Mouse (Mus musculus): Measurements from ENCODE around the gene Ak3. TPM values are rescaled to one million over a fixed set of nuclear protein-coding genes. Genes with fewer than 3 reads are reported as not detected.

Ak3 gene
- polyA plus RNA-seq, 1 experiment from 2014 or later = 101 TPM

GRCm38 (mm10) chr19:29039334-29039733, 8.4 kb downstream of the Ak3 start:
- Histone ChIP-seq H3K4me3 (replicated peaks) (no peak overlapping the region), H3K9ac (no peak overlapping the region)

GRCm38 (mm10) chr19:29037541-29037940, 10.2 kb downstream of the Ak3 start:
- Histone ChIP-seq H3K4me1 (replicated peaks) (no peaks in the 10 kb centered on the region), H3K27ac (no peak overlapping the region), H3K9me3 (no peaks in the 10 kb centered on the region), H3K4me2 (replicated peaks) (no peak overlapping the region), H3K27me3 (replicated peaks) (no peaks in the 10 kb centered on the region), H3K4me3 (replicated peaks) (no peak overlapping the region), H3K9ac (no peak overlapping the region), H3K36me3 (peaks cover 6% of the 10 kb centered on the region; the same call in 1 of the 2 replicates)
- ATAC-seq = no peak
- 91% methylated on average over 10 of the region's 10 CpGs for WGBS

More at GRCm38 (mm10) chr19:29039334-29039733, 8.4 kb downstream of the Ak3 start:
- no peak for ATAC-seq
- no peaks in the 10 kb centered on the region for H3K4me1 ChIP-seq (replicated peaks)
- H3K27me3 ChIP-seq (replicated peaks) = no peaks in the 10 kb centered on the region
- H3K9me3 ChIP-seq = no peaks in the 10 kb centered on the region
- no peak overlapping the region for H3K27ac ChIP-seq
- H3K36me3 ChIP-seq = peaks cover 6% of the 10 kb centered on the region; the same call in 1 of the 2 replicates
- no peak overlapping the region for H3K4me2 ChIP-seq (replicated peaks)

GRCm38 (mm10) chr19:29037026-29037425, 10.7 kb downstream of the Ak3 start:
- Histone ChIP-seq H3K36me3 (peaks cover 6% of the 10 kb centered on the region; the same call in 1 of the 2 replicates), H3K9me3 (no peaks in the 10 kb centered on the region), H3K9ac (no peak overlapping the region), H3K4me2 (replicated peaks) (no peak overlapping the region), H3K27me3 (replicated peaks) (no peaks in the 10 kb centered on the region), H3K4me1 (replicated peaks) (no peaks in the 10 kb centered on the region), H3K27ac (no peak overlapping the region), H3K4me3 (replicated peaks) (no peak overlapping the region)
- ATAC-seq = no peak
- 95% methylated on average over 5 of the region's 5 CpGs for WGBS

- no peak for ATAC-seq
- no peaks in the 10 kb centered on the region for H3K27me3 ChIP-seq (replicated peaks)
- H3K4me1 ChIP-seq (replicated peaks) = no peaks in the 10 kb centered on the region
- H3K27ac ChIP-seq = no peak overlapping the region
- no peak overlapping the region for H3K9ac ChIP-seq
- no peak overlapping the region for H3K4me3 ChIP-seq (replicated peaks)
- H3K4me2 ChIP-seq (replicated peaks) = no peak overlapping the region
- peaks cover 6% of the 10 kb centered on the region; the same call in 1 of the 2 replicates for H3K36me3 ChIP-seq
- H3K9me3 ChIP-seq = no peaks in the 10 kb centered on the region
Measured at GRCm38 (mm10) chr19:29032662-29033061, 15.1 kb downstream of the Ak3 start.

- Histone ChIP-seq H3K27ac (no peak overlapping the region), H3K36me3 (0 out of 2 replicates have a peak, but pooled peaks cover 6% of the 10 kb centered on the region), H3K27me3 (replicated peaks) (no peaks in the 10 kb centered on the region), H3K9ac (no peak overlapping the region), H3K9me3 (no peaks in the 10 kb centered on the region), H3K4me1 (replicated peaks) (no peaks in the 10 kb centered on the region), H3K4me3 (replicated peaks) (no peak overlapping the region), H3K4me2 (replicated peaks) (no peak overlapping the region)
- WGBS = 94% methylated on average over 3 of the region's 3 CpGs
- no peak for ATAC-seq
Measured at GRCm38 (mm10) chr19:29031788-29032187, 16.0 kb downstream of the Ak3 start.

- no peak overlapping the region for H3K9ac ChIP-seq
- no peak overlapping the region for H3K4me2 ChIP-seq (replicated peaks)
- no peak for ATAC-seq
- no peaks in the 10 kb centered on the region for H3K9me3 ChIP-seq
- peaks cover 37% of the 10 kb centered on the region for H3K36me3 ChIP-seq
- H3K4me1 ChIP-seq (replicated peaks) = no peaks in the 10 kb centered on the region
- no peak overlapping the region for H3K27ac ChIP-seq
- 69% methylated on average over 11 of the region's 11 CpGs for WGBS
- H3K4me3 ChIP-seq (replicated peaks) = no peak overlapping the region
- no peaks in the 10 kb centered on the region for H3K27me3 ChIP-seq (replicated peaks)
Measured at GRCm38 (mm10) chr19:29024391-29024947, 23.3 kb downstream of the Ak3 start.

- H3K4me2 ChIP-seq (replicated peaks) = no peak overlapping the region
- peaks cover 39% of the 10 kb centered on the region for H3K36me3 ChIP-seq
- no peaks in the 10 kb centered on the region for H3K27me3 ChIP-seq (replicated peaks)
- no peaks in the 10 kb centered on the region for H3K9me3 ChIP-seq
- no peak overlapping the region for H3K9ac ChIP-seq
- ATAC-seq = no peak
- no peaks in the 10 kb centered on the region for H3K4me1 ChIP-seq (replicated peaks)
- H3K4me3 ChIP-seq (replicated peaks) = no peak overlapping the region
- WGBS = 92% methylated on average over 7 of the region's 7 CpGs
- H3K27ac ChIP-seq = no peak overlapping the region
Measured at GRCm38 (mm10) chr19:29021754-29022345, 25.9 kb downstream of the Ak3 start.

- H3K4me1 ChIP-seq (replicated peaks) = no peaks in the 10 kb centered on the region
- H3K27ac ChIP-seq = no peak overlapping the region
- no peak for ATAC-seq
- no peak overlapping the region for H3K4me3 ChIP-seq (replicated peaks)
- 86% methylated on average over 3 of the region's 3 CpGs for WGBS
- no peak overlapping the region for H3K4me2 ChIP-seq (replicated peaks)
- H3K9ac ChIP-seq = no peak overlapping the region
- no peaks in the 10 kb centered on the region for H3K9me3 ChIP-seq
- peaks cover 30% of the 10 kb centered on the region for H3K36me3 ChIP-seq
- no peaks in the 10 kb centered on the region for H3K27me3 ChIP-seq (replicated peaks)
Measured at GRCm38 (mm10) chr19:29019647-29020046, 28.1 kb downstream of the Ak3 start.

GRCm38 (mm10) chr19:29016786-29017185, 31.0 kb downstream of the Ak3 start:
- WGBS = 64% methylated on average over 5 of the region's 5 CpGs
- H3K36me3 ChIP-seq = peaks cover 16% of the 10 kb centered on the region

GRCm38 (mm10) chr19:29016204-29016765, 31.5 kb downstream of the Ak3 start:
- Histone ChIP-seq H3K36me3 (peaks cover 12% of the 10 kb centered on the region), H3K27ac (no peak overlapping the region)

More at GRCm38 (mm10) chr19:29016786-29017185, 31.0 kb downstream of the Ak3 start:
- H3K4me3 ChIP-seq (replicated peaks) = no peak overlapping the region
- H3K4me1 ChIP-seq (replicated peaks) = no peaks in the 10 kb centered on the region
- no peak overlapping the region for H3K9ac ChIP-seq
- H3K27ac ChIP-seq = no peak overlapping the region
- H3K27me3 ChIP-seq (replicated peaks) = no peaks in the 10 kb centered on the region
- ATAC-seq = no peak
- no peaks in the 10 kb centered on the region for H3K9me3 ChIP-seq
- no peak overlapping the region for H3K4me2 ChIP-seq (replicated peaks)

GRCm38 (mm10) chr19:29015410-29016203, 32.2 kb downstream of the Ak3 start:
- whole genome bisulfite sequencing = 82% methylated on average over 8 of the region's 8 CpGs
- H3K36me3 ChIP-seq = peaks cover 12% of the 10 kb centered on the region

More at GRCm38 (mm10) chr19:29016204-29016765, 31.5 kb downstream of the Ak3 start:
- Histone ChIP-seq H3K9me3 (no peaks in the 10 kb centered on the region), H3K9ac (no peak overlapping the region), H3K4me1 (replicated peaks) (no peaks in the 10 kb centered on the region), H3K4me3 (replicated peaks) (no peak overlapping the region), H3K4me2 (replicated peaks) (no peak overlapping the region), H3K27me3 (replicated peaks) (no peaks in the 10 kb centered on the region)
- no peak for ATAC-seq
- WGBS = 86% methylated on average over 5 of the region's 5 CpGs

GRCm38 (mm10) chr19:29014466-29015055, 33.2 kb downstream of the Ak3 start:
- ATAC-seq = no peak
- 84% methylated on average over 5 of the region's 5 CpGs for WGBS
- Histone ChIP-seq H3K4me3 (replicated peaks) (no peak overlapping the region), H3K27me3 (replicated peaks) (no peaks in the 10 kb centered on the region), H3K9ac (no peak overlapping the region), H3K36me3 (peaks cover 9% of the 10 kb centered on the region), H3K4me1 (replicated peaks) (no peaks in the 10 kb centered on the region), H3K4me2 (replicated peaks) (no peak overlapping the region), H3K9me3 (no peaks in the 10 kb centered on the region), H3K27ac (no peak overlapping the region)

More at GRCm38 (mm10) chr19:29015410-29016203, 32.2 kb downstream of the Ak3 start:
- Histone ChIP-seq H3K4me1 (replicated peaks) (no peaks in the 10 kb centered on the region), H3K27ac (no peak overlapping the region), H3K9me3 (no peaks in the 10 kb centered on the region), H3K27me3 (replicated peaks) (no peaks in the 10 kb centered on the region), H3K4me3 (replicated peaks) (no peak overlapping the region), H3K4me2 (replicated peaks) (no peak overlapping the region), H3K9ac (no peak overlapping the region)
- ATAC-seq = no peak
